Mouse (Mus musculus) thymus, postnatal 4 days (tissue): ENCODE results near the gene Ffar4.

Experiments used
- DNase-seq: peaks from one replicate; pipeline ENCODE4 v3.0.0; 2021

Ffar4 gene

GRCm38 (mm10) chr19:38096858-38097758 is at the start of gene Ffar4:
Gene Ffar4 (plus strand): TSS chr19:38097071.
- DNase-seq: peak; percentile 14

DNA sequence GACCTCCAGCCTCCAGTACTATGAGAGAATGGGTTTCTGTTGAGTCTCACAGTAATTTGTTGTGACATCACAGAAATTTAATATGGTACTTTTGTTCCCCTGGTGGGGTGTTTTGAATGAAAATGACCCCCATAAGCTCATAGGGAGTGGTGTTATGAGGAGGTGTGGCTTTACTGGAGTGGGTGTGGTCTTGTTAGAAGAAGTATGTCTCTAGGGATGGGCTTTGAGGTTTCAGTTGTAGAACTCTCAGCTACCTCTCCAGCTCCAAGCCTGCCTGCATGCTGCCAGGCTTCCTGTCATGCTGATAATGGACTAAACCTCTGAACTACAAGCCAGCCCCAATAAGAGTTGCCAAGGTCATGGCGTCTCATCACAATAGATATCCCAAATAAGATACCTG is 47.2 kb upstream of the Ffar4 start:
- no peak for DNase-seq

- DNase-seq: no peak
Observed at GRCm38 (mm10) chr19:38053227-38054041, 43.4 kb upstream of the Ffar4 start.

- DNase-seq: peak; percentile 87
Observed at GRCm38 (mm10) chr19:38054149-38054719, 42.6 kb upstream of the Ffar4 start.

GRCm38 (mm10) chr19:38054720-38055192 is 42.1 kb upstream of the Ffar4 start, which contains the start of gene Cep55:
Gene Cep55 (plus strand): TSS chr19:38055011.
- peak; percentile 99 for DNase-seq

- DNase-seq: no peak
Observed at GRCm38 (mm10) chr19:38055798-38056197, 41.1 kb upstream of the Ffar4 start.

DNA sequence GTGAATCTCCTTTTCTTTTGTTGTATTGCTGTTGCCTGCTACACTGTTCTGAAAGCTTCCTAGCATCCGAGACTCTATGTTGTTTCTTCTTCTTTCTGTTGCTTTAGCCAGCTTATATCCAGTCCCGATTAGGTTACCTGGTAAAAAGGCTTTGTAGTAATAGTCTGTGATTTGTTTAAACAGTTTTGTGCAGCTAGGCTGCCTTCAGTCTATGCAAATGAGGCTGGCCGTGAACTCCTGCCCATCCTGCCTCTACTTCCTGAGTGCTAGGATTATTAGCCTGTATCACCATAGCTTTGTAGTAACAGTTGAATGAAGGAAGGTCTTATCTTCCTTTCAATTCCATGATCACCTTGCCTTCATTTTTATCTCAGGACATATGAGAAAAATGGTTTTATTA is 40.6 kb upstream of the Ffar4 start:
- no peak for DNase-seq

DNA sequence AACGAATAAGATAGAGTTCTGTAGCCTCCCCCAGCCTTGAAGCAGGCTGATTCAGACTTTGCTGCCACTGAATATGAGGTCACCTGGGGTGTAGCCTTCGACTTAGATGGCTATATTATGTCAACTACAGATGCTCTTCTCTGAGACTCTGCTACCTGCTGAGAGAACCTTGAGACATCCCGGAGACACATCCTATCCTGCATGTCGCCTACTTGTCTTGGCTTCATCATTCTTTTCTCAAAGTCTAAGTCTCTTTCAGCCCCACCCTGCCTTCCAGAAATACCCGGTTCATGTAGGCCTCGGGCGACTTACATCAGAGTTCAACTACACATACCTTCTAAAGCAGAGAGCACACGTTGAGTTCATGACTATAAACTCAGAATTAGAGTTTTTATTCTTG is 39.9 kb upstream of the Ffar4 start:
- no peak for DNase-seq

GRCm38 (mm10) chr19:38063201-38063600 is 33.7 kb upstream of the Ffar4 start:
- DNase-seq: no peak

DNA sequence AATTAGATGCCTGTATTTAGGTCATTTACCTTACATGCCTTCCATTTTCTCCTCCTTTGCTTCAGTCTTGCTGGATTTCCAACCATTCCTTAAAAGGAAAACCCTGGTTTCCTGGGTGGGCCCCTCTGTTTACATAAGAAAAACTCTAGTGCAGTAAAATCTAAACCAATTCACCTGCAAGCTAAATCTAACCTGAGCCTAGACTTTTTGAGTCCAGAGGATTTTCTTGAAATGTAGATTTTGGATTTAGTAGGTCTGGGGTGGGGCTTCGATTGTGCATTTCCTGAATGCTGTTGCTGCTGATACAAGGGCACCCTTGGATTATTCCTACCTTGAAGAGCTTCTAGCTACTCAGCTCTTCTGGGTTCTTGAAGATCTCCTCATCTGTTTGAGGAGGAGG is 32.8 kb upstream of the Ffar4 start:
- no peak for DNase-seq

- no peak for DNase-seq
Observed at GRCm38 (mm10) chr19:38073226-38073625, 23.6 kb upstream of the Ffar4 start.

DNA sequence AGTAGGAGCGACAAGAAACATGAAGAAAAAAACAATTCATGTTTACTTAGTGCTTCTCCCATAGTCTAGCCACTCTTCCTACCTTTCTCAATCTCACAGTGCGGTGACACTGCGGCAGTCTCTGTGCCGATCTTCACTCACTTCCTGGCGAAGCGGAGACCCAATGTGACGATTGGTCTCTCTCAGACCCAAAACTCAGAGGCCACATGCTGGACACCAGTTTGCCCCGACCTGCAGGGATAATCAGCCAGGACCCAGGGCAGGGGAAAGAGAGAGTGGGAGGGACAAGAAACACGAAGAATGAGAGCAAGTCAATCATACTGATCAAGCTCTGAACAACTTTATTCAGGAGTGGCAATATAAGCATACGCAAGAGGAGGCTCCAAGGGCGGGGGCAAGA is 21.8 kb upstream of the Ffar4 start:
- no peak for DNase-seq

DNA sequence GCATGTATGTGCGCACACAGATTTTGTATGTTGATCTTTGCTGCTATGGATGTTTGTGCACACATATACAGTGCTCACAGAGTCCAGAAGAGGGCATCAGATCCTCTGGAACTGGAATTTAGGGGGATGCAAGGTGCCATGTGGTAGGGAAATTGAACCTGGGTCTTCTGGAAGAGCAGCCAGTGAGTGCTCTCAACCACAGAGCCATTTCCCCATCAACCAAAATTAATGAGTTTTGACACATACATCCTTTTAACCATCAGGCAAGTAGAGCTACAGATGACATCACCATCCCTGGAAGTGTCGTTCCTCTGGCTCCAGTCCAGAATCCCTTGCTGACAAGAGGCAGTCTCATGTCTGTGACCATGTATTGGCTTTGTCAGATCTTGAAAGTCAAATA is 20.6 kb upstream of the Ffar4 start:
- no peak for DNase-seq

DNA sequence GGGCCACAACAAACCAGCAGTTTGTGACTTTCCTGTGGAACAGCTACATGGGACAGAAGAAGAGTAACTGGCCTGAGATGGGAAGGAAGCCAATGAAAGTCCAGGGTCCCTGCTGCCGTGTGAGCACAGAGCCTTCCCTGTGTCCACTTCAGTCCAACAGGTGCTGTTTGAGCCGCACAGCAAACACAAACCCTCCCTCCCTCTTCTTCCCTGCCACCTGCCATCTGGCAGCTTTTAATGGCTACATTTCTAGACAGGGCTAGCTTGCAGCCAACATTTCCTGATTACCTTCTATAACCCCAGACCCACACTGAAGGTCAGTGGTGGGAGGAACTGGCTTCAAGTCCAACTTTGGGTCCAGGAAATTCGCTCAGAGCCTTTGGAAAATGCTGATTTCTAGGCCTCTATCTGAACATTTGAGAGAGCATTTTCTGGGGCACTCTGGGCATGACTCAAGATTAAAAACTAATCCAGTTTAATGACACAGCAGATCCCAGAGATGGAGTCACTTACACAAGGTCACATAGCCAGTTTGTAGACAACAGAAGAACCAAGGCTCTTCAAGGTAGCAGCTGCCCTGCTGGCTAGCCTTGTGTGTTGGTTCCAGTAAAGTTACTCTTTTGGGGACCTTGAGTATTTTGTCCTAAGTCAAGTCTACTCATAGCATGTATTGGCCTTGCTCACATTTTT is 18.9 kb upstream of the Ffar4 start:
- DNase-seq: no peak

- DNase-seq: no peak
Observed at GRCm38 (mm10) chr19:38081361-38081760, 15.5 kb upstream of the Ffar4 start.

- DNase-seq: no peak
Observed at GRCm38 (mm10) chr19:38082931-38083525, 13.8 kb upstream of the Ffar4 start.

- no peak for DNase-seq
Observed at GRCm38 (mm10) chr19:38085841-38086240, 11.0 kb upstream of the Ffar4 start.

DNA sequence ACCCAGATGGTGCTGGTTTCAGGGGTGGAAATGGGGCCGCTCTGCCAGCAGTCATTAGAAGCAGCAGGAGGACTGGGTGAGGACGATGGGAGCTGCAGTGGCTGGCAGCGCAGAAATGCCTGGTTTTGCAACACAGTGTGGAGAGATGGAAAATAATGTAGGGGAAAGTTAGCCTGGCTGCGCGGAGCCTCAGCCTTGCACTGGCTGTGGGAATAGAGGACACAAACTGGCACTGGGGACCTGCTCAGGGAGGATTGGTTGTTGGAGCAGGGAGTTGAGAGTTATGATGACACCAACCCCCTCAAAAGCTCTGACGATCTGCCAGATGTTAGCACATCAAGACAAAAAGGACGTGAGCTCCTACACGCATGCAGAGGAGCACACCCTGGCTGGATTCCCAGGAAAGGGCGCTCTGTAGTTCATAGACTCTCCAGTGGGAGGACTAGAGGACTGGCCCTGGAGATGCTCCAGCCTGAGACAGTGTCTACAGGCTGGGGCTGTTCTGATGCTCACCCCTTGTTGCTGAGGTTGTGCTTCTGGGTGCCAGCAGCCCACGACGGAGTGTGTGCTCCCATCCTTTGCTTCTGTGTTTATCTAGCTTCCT is 9.8 kb upstream of the Ffar4 start:
- DNase-seq: no peak

- DNase-seq: no peak
Observed at GRCm38 (mm10) chr19:38089358-38089757, 7.5 kb upstream of the Ffar4 start.

GRCm38 (mm10) chr19:38091512-38091985 is 5.3 kb upstream of the Ffar4 start:
- DNase-seq: no peak

DNA sequence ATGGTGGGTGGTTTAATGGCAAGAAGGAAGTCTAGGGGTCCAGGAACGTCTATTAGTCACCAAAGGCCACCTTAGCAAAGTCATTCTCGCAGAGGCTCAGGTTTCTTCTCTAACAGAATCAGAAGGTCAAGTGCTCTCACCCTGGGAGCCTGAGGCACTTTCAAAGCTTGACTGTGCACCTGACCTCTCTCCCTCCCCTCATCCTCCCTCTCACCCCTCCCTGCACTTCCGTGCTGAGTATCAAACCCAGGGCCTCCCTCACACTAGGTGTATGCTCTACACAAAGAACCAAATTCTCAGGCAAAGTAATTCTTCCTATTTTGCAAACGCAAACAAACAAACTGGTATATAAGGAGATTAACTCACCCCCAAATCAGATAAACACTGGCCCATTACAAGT is 640 bp upstream of the Ffar4 start:
- DNase-seq: no peak

- DNase-seq: no peak
Observed at GRCm38 (mm10) chr19:38107871-38108270, 11.0 kb downstream of the Ffar4 start.
